Mouse (Mus musculus): ENCODE measurements around the gene Svs6. TPM values are rescaled to one million over a fixed set of nuclear protein-coding genes. Genes with fewer than 3 reads are reported as not detected.
"Not testable (repeated sequence)": the region's sequence is repeated elsewhere in the genome, so short reads cannot be mapped to it uniquely, and the experiment has no call there.

Gene Svs6
- not detected for total RNA-seq (2021)

GRCm38 (mm10) chr2:164316451-164316850 lies at the start of gene Svs6:
Svs6 (plus strand) TSS chr2:164316751.
- intact Hi-C loops (cut with DNase I), result not testable (repeated sequence)

GRCm38 (mm10) chr2:164278359-164278758 lies 38.2 kb upstream of the Svs6 start, which contains the start of gene Svs4:
Svs4 (minus strand) TSS chr2:164278459.
- intact Hi-C loops (cut with DNase I), result no loop called here
- DNase-seq, result no peak

More at GRCm38 (mm10) chr2:164316451-164316850, at the start of gene Svs6:
- not testable (repeated sequence) for DNase-seq

GRCm38 (mm10) chr2:164288968-164289367 lies 27.6 kb upstream of the Svs6 start, which contains the start of gene Svs3a:
Svs3a (plus strand) TSS chr2:164289268.
- intact Hi-C loops (cut with DNase I); DNase-seq: not testable (repeated sequence)

GRCm38 (mm10) chr2:164312599-164312998 lies 4.0 kb upstream of the Svs6 start:
- intact Hi-C loops (cut with DNase I), result no loop called here
- no peak for DNase-seq

- intact Hi-C loops (cut with DNase I); DNase-seq: not testable (repeated sequence)
These were observed 1.1 kb upstream of the Svs6 start for GRCm38 (mm10) chr2:164315460-164315859.

- intact Hi-C loops (cut with DNase I), result no loop called here
- no peak for DNase-seq
These were observed 4.4 kb downstream of the Svs6 start for GRCm38 (mm10) chr2:164320983-164321382.

- DNase-seq; intact Hi-C loops (cut with DNase I): not testable (repeated sequence)
These were observed 15.9 kb downstream of the Svs6 start, which contains the start of gene Svs5 for GRCm38 (mm10) chr2:164332440-164332839. Svs5 (plus strand) TSS chr2:164332740.

GRCm38 (mm10) chr2:164343732-164344131 lies 27.2 kb downstream of the Svs6 start:
- intact Hi-C loops (cut with DNase I), result loop anchor here (10.0 kb wide), 1 partner anchor 209 kb away; no protein-coding TSS in a partner anchor

GRCm38 (mm10) chr2:164347697-164348096 lies 31.1 kb downstream of the Svs6 start:
- intact Hi-C loops (cut with DNase I), result loop anchor here (2.0 to 10.0 kb wide), 2 partner anchors 213 to 245 kb away; no protein-coding TSS in a partner anchor
- DNase-seq, result not testable (repeated sequence)

More at GRCm38 (mm10) chr2:164343732-164344131, 27.2 kb downstream of the Svs6 start:
- DNase-seq, result not testable (repeated sequence)

GRCm38 (mm10) chr2:164348980-164349379 lies 32.4 kb downstream of the Svs6 start:
- intact Hi-C loops (cut with DNase I), result loop anchor here (10.0 kb wide), 1 partner anchor 214 kb away; no protein-coding TSS in a partner anchor
- DNase-seq, result peak in 1 of 2 experiments; percentile 10

- no peak for DNase-seq
- intact Hi-C loops (cut with DNase I), result no loop called here
These were observed 36.1 kb downstream of the Svs6 start for GRCm38 (mm10) chr2:164352697-164353096.

- intact Hi-C loops (cut with DNase I), result no loop called here
- DNase-seq, result no peak
These were observed 36.8 kb downstream of the Svs6 start for GRCm38 (mm10) chr2:164353356-164353755.

- no peak for DNase-seq
- intact Hi-C loops (cut with DNase I), result no loop called here
These were observed 39.8 kb downstream of the Svs6 start for GRCm38 (mm10) chr2:164356177-164356967.

- no peak for DNase-seq
- intact Hi-C loops (cut with DNase I), result no loop called here
These were observed 41.8 kb downstream of the Svs6 start for GRCm38 (mm10) chr2:164358373-164358772.

GRCm38 (mm10) chr2:164359031-164359430 lies 42.5 kb downstream of the Svs6 start:
- intact Hi-C loops (cut with DNase I), result no loop called here
- no peak for DNase-seq

GRCm38 (mm10) chr2:164359668-164360067 lies 43.1 kb downstream of the Svs6 start:
- DNase-seq, result no peak
- intact Hi-C loops (cut with DNase I), result no loop called here

GRCm38 (mm10) chr2:164360974-164361657 lies 44.6 kb downstream of the Svs6 start:
- intact Hi-C loops (cut with DNase I), result no loop called here
- no peak for DNase-seq

GRCm38 (mm10) chr2:164366947-164367346 lies 50.4 kb downstream of the Svs6 start:
- intact Hi-C loops (cut with DNase I), result no loop called here
- no peak for DNase-seq

Measured in heart, postnatal 36 days (tissue).